Mouse (Mus musculus) olfactory bulb, adult 2 months (tissue): ENCODE measurements at regions not wholly inside any gene's neighbourhood (a gene's known extent, or its start where the extent isn't known, plus 50 kb on each side); places are given as distances from the start of the nearest gene placed in this dataset.

Experiments used
- CTCF ChIP-seq: fragments of 200-500 bp; IDR thresholded peaks from 2 replicates; pipeline ENCODE4 v1.5.1; 2012; ENCODE audit warnings: low read depth, mild to moderate bottlenecking, low read length, moderate library complexity; ENCODE audit not compliant: insufficient read depth
- POLR2A ChIP-seq: fragments of 200-500 bp; IDR thresholded peaks from 2 replicates; pipeline ENCODE4 v1.6.1; 2012; ENCODE audit warnings: mild to moderate bottlenecking, low read depth, low read length, moderate library complexity; ENCODE audit not compliant: insufficient read depth

GRCm38 (mm10) chr10:17602446-17602845 is 120.6 kb upstream of the Cited2 start:
- TF ChIP-seq CTCF (no peak), POLR2A (no peak)
